Mouse (Mus musculus) cerebellum, postnatal 10 days (tissue): Measurements from ENCODE around the gene Gm3573.
A peak's percentile ranks its signal among the peaks of the same experiment; 100 is the strongest.
"Not testable (repeated sequence)": the region's sequence is repeated elsewhere in the genome, so short reads cannot be mapped to it uniquely, and the experiment has no call there.

Source experiments
- DNase-seq, 2 experiments: peaks; one replicate each; pipeline ENCODE4 v3.0.0; 2021; ENCODE audit warnings: mixed read lengths in 2 of 2

Gene Gm3573

DNA sequence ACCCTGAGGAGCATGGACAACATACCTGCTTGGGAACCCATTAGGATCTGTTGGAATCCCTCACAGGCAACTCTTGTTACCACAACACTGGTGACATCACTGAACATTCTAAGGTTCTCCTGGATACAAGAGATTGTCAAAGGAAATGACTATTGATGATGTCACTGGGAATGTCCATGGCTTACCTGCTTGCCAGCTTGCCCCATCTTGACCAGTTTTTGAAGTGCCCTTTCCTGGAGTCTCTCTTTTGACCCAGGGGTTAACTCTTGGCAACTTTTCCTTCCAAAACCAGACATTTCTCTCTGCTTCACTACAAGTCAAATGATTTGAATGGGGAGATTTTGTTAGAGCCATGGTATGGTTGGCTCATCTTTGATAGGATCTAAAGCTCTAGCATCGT, at the start of gene Gm3573:
TSS of gene Gm3573 (minus strand) at position 101 of the 400 bp plus-strand sequence.
- not testable (repeated sequence) for DNase-seq

DNA sequence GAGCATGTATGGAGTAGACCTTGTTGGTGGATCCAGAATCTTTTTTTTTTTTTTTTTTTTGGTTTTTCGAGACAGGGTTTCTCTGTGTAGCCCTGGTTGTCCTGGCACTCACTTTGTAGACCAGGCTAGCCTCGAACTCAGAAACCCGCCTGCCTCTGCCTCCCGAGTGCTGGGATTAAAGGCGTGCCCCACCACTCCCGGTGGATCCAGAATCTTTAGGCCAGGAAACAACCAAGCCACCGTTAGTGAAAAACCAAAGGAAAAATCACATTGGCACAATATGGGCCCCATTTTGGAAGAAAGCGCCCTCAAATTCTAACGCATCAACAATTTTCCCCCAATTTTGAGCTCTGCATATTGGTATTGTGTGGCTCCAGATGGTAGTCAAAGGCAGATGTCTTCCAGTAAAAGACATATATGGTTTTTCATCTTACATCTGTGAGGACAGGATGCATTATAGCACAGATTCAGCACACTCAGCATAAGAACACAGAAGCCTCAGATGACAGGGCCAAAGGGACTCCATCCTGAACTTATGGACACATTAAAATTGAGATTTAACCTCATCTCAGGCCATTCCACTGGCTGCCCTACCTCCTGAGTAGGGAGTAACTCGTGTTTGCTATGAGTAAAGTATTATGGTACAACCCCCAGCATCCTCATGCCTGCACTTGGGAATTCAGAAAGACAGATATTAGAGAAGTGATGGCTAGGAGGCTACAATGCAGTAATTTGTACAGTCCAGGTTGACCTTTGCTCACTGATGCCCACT, 26.4 kb upstream of the Gm3573 start:
- DNase-seq: peak; percentile 1

DNA sequence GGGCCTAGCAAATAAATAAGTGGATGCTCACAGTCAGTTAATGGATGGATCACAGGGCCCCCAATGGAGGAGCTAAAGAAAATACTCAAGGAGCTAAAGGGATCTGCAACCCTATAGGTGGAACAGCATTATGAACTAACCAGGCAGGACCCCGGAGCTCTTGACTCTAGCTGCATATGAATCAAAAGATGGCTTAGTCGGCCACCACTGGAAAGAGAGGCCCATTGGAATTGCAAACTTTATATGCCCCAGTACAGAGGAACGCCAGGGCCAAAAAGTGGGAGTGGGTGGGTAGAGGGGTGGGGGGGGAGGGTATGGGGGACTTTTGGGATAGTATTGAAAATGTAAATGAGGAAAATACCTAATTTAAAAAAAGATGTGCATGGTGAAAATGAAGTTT, 6.7 kb downstream of the Gm3573 start:
- not testable (repeated sequence) for DNase-seq

DNA sequence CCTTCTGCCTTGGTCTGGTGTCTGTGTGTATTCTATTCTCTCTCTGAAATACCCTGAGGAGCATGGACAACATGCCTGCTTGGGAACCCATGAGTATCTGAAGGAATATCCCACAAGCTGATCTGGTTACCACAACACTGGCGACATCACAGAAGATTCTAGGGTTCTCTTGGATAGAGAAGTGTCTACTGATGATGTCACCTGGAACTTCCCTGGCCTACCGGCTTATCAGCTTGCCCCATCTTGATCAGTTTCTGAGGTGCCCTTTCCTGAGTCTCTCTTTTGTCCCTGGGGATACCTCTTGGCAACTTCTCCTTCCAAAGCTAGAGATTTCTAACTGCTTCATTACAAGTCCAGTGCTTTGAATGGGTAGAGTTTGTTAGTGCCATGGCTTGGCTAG, 28.1 kb downstream of the Gm3573 start, which contains the start of gene Gm17027:
TSS of gene Gm17027 (minus strand) at position 101 of the 400 bp plus-strand sequence.
- not testable (repeated sequence) for DNase-seq
